Comparison of ENCODE assay signal across 8 mouse cellular contexts in genomic region chr17:15826444-15826909, GRCm38 (mm10). TPM values are rescaled to one million over a fixed set of nuclear protein-coding genes. Genes with fewer than 3 reads are reported as not detected.
DNase-seq lines count a peak whose midpoint lies in the region; ATAC-seq and TF ChIP-seq lines count a peak whose summit lies in the region.

No protein-coding gene starts in this region.

- intact Hi-C loops in gastrocnemius, adult 2 months (cut with DNase I): loop anchor here (2.0 kb wide), 1 partner anchor 20 kb away; no protein-coding TSS in a partner anchor
- intact Hi-C loops in left cerebral cortex, adult 2 months (cut with DNase I): loop anchor here (5.0 kb wide), 1 partner anchor 841 kb away; no protein-coding TSS in a partner anchor

- H3K4me2 ChIP-seq in hindbrain, postnatal 0 days (ENCODE audit: low read depth, low read length): peak overlapping the region; percentile 92

- no peaks in the 10 kb centered on the region for H3K9me3 ChIP-seq in hindbrain, postnatal 0 days (ENCODE audit: low read length)

- no peaks in the 10 kb centered on the region for H3K36me3 ChIP-seq in hindbrain, postnatal 0 days (ENCODE audit: insufficient read depth, low read length)
- no peaks in the 10 kb centered on the region for H3K36me3 ChIP-seq in macrophage (ENCODE audit: inconsistent target)

- peak; percentile 94 for DNase-seq in WW6 (ENCODE audit: low read depth, low spot score)
- DNase-seq in cerebellum, postnatal 36 days: peak; percentile 98 to 100
- DNase-seq in gastrocnemius, adult 2 months: peak; percentile 100
- DNase-seq in hindbrain, postnatal 0 days (ENCODE audit: low spot score): peak; percentile 99
- peak; percentile 99 for DNase-seq in left cerebral cortex, adult 2 months (ENCODE audit: extremely low spot score in 1 of 2, low spot score in 2 of 2)
- DNase-seq in retina, postnatal 7 days (ENCODE audit: low read depth, low spot score): peak; percentile 95
- DNase-seq in urinary bladder, adult 18-20 months (ENCODE audit: low spot score in 2 of 2): peak; percentile 97 to 99

- 0% methylated on average over 33 of the region's 34 CpGs for WGBS in hindbrain, postnatal 0 days
- WGBS in macrophage (ENCODE audit: missing documents): 1% methylated on average over 34 of the region's 34 CpGs

- peak overlapping the region; percentile 86 for H3K9ac ChIP-seq in hindbrain, postnatal 0 days (replicated peaks; ENCODE audit: low read length)

- H3K27me3 ChIP-seq in hindbrain, postnatal 0 days (ENCODE audit: insufficient read depth, low read length): no peaks in the 10 kb centered on the region

- peaks cover 4% of the 10 kb centered on the region; the same call in 1 of the 2 replicates for H3K4me1 ChIP-seq in hindbrain, postnatal 0 days (ENCODE audit: insufficient read depth, low read length)

- H3K27ac ChIP-seq in gastrocnemius, adult 2 months: peak overlapping the region; percentile 98
- peak overlapping the region; percentile 95 for H3K27ac ChIP-seq in hindbrain, postnatal 0 days
- peak overlapping the region; percentile 89 for H3K27ac ChIP-seq in left cerebral cortex, adult 2 months
- H3K27ac ChIP-seq in macrophage: peak overlapping the region; percentile 31; the same call in 1 of the 2 replicates

- ATAC-seq in hindbrain, postnatal 0 days: peak; percentile 95

- TF ChIP-seq CTCF in gastrocnemius, adult 2 months (IDR thresholded peaks at IDR 0.05): no peak
- TF ChIP-seq CTCF in hindbrain, postnatal 0 days (IDR thresholded peaks at IDR 0.05; ENCODE audit: low read depth): no peak
- no peak; the same call in 1 of the 2 replicates for TF ChIP-seq CTCF in left cerebral cortex, adult 2 months (IDR thresholded peaks at IDR 0.05)

- H3K79me2 ChIP-seq in macrophage (ENCODE audit: inconsistent target): peaks cover 42% of the 10 kb centered on the region

- peak overlapping the region; percentile 84 for H3K4me3 ChIP-seq in gastrocnemius, adult 2 months
- H3K4me3 ChIP-seq in hindbrain, postnatal 0 days (ENCODE audit: low read length): peak overlapping the region; percentile 81
- H3K4me3 ChIP-seq in left cerebral cortex, adult 2 months: peak overlapping the region; percentile 88
- H3K4me3 ChIP-seq in macrophage (ENCODE audit: inconsistent target): peak overlapping the region; percentile 56

RNA-seq across cellular contexts. Expression of gene Rgmb, which starts 4.4 kb away (rescaled TPM):
- total RNA-seq in gastrocnemius, adult 2 months (2021): 10 to 100 TPM; 39.2 to 41.3 TPM
- 131 and 145 TPM in 2 replicates for total RNA-seq in hindbrain, postnatal 0 days (2014; rRNA removed)
- 50.6 and 52.8 TPM in 2 replicates for polyA plus RNA-seq in hindbrain, postnatal 0 days (2015; fragmentation: Nextera tagmentation; extraction: Ambion mirVana)
- 10 to 100 TPM; 71.0 to 75.1 TPM for total RNA-seq in left cerebral cortex, adult 2 months (2021)
- 10 to 100 TPM in 17 of 26 experiments, 1 to 10 TPM in 9; 2.2 to 30.8 (median 16.0) TPM for total RNA-seq in macrophage (2018; cell fraction: chromatin; rRNA removed)
- 10 to 100 TPM in 14 of 26 experiments, 1 to 10 TPM in 12; 6.2 to 15.4 (median 10.2) TPM for total RNA-seq in macrophage (2018; cell fraction: cytosol; rRNA removed)
- total RNA-seq in macrophage (2018; cell fraction: nucleus; rRNA removed): 10 to 100 TPM in 21 of 26 experiments, 1 to 10 TPM in 5; 5.9 to 34.9 (median 16.9) TPM
- 4.9 to 9.8 TPM (median 7.0 TPM) in 3 replicates for polyA plus RNA-seq in macrophage (2018)

Comparison
In these comparisons a context has a peak if more than half of its experiments do, and no peak if none do; other contexts are left out.
1. Peak in every context shown above with its lines: DNase-seq, ATAC-seq, H3K4me3 ChIP-seq and H3K27ac ChIP-seq.
2. H3K27ac ChIP-seq: peak in every context shown above with its lines; median percentile 98 in gastrocnemius, adult 2 months; 95 in hindbrain, postnatal 0 days; 89 in left cerebral cortex, adult 2 months; 31 in macrophage.